In the genomic region with DNA sequence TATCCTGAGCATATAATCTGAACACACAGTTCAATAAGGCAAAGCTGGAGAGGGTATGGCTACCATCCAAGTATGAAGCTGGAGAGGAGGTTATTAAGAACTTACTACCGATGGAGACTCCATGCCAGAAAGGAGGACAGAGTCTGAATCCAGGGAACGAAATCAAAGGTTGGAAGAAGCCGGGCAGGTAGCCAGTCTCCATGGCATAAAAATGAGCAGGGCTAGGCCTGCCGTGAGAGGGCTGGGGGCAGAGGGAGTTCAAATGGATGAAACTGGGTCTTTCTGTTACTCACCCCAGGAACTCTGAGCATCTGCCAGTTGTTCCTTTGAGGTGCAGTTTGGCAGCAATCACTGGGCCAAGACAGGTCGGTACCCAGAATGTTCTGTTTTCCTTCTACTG, we compare ENCODE assay signal across 24 mouse cellular contexts. TPM values are rescaled to one million over a fixed set of nuclear protein-coding genes. Genes with fewer than 3 reads are reported as not detected.
DNase-seq lines count a peak whose midpoint lies in the region; ATAC-seq lines count a peak whose summit lies in the region.
"Had no signal": no experiment of that assay in that cellular context is flagged by ENCODE, and none has a peak within 500 bp of the region (broad histone marks: within the 10 kb centered on the region; RNA-seq: fewer than 3 reads in every experiment).

No protein-coding gene starts in this region.

- WGBS in kidney, embryonic 15.5 days = 76% methylated on average over 5 of the region's 5 CpGs

- H3K27ac ChIP-seq in kidney, embryonic 15.5 days = no peak overlapping the region
- H3K27ac ChIP-seq: embryonic facial prominence, embryonic 12.5 days; heart, embryonic 15.5 days; limb, embryonic 15.5 days; midbrain, embryonic 15.5 days; neural tube, embryonic 15.5 days; stomach, postnatal 0 days had no signal

- no peak overlapping the region for H3K9ac ChIP-seq in kidney, embryonic 15.5 days
- H3K9ac ChIP-seq: embryonic facial prominence, embryonic 12.5 days; heart, embryonic 15.5 days; limb, embryonic 15.5 days; liver, postnatal 0 days; midbrain, embryonic 15.5 days; neural tube, embryonic 15.5 days had no signal

- H3K4me2 ChIP-seq in kidney, embryonic 15.5 days = no peak overlapping the region
- H3K4me2 ChIP-seq: embryonic facial prominence, embryonic 12.5 days; heart, embryonic 15.5 days; limb, embryonic 15.5 days; midbrain, embryonic 15.5 days; neural tube, embryonic 15.5 days had no signal

- no peaks in the 10 kb centered on the region for H3K36me3 ChIP-seq in kidney, embryonic 15.5 days
- H3K36me3 ChIP-seq: embryonic facial prominence, embryonic 12.5 days; heart, embryonic 15.5 days; limb, embryonic 15.5 days; midbrain, embryonic 15.5 days; neural tube, embryonic 15.5 days had no signal

- ATAC-seq in kidney, embryonic 15.5 days (replicated peaks; ENCODE audit: low FRiP score) = no peak
- ATAC-seq: forebrain, embryonic 14.5 days; hindbrain, embryonic 16.5 days; intestine, postnatal 0 days; liver, postnatal 0 days; midbrain, embryonic 15.5 days had no signal

- H3K27me3 ChIP-seq in kidney, embryonic 15.5 days = peaks cover 4% of the 10 kb centered on the region; the same call in 1 of the 2 replicates
- H3K27me3 ChIP-seq: CH12.LX; embryonic facial prominence, embryonic 12.5 days; heart, embryonic 15.5 days; limb, embryonic 15.5 days; midbrain, embryonic 15.5 days; neural tube, embryonic 15.5 days had no signal

- H3K9me3 ChIP-seq in kidney, embryonic 15.5 days (replicated peaks) = no peaks in the 10 kb centered on the region
- H3K9me3 ChIP-seq: embryonic facial prominence, embryonic 12.5 days; heart, embryonic 15.5 days; limb, embryonic 15.5 days; midbrain, embryonic 15.5 days; neural tube, embryonic 15.5 days had no signal

- H3K4me3 ChIP-seq in kidney, embryonic 15.5 days (replicated peaks) = no peak overlapping the region
- H3K4me3 ChIP-seq: embryonic facial prominence, embryonic 12.5 days; heart, embryonic 15.5 days; limb, embryonic 15.5 days; megakaryocyte, embryonic 14.5 days; midbrain, embryonic 15.5 days; neural tube, embryonic 15.5 days had no signal

- peak; percentile 10 for DNase-seq in cerebellum, adult 9-11 months
- DNase-seq in cerebellum, postnatal 4 days (ENCODE audit: low spot score in 2 of 2) = no peak
- DNase-seq in kidney, adult 8-10 months = peak; percentile 73 to 81
- peak; percentile 10 for DNase-seq in urinary bladder, postnatal 14 days (ENCODE audit: low spot score)
- no peak for DNase-seq in urinary bladder, postnatal 36 days (ENCODE audit: low spot score in 2 of 2)
- no peak for DNase-seq in ovary, adult 18-20 months (ENCODE audit: low spot score)
- DNase-seq in lung, adult 18-20 months = no peak
- DNase-seq: adrenal gland, postnatal 14 days; gastrocnemius, postnatal 14 days; liver, postnatal 0 days; lung, postnatal 14 days; right cerebral cortex, postnatal 4 days had no signal

- no peaks in the 10 kb centered on the region for H3K4me1 ChIP-seq in kidney, embryonic 15.5 days
- H3K4me1 ChIP-seq: embryonic facial prominence, embryonic 12.5 days; heart, embryonic 15.5 days; midbrain, embryonic 15.5 days; neural tube, embryonic 15.5 days had no signal

RNA-seq across cellular contexts. Expression of a gene that starts 9.3 kb away (rescaled TPM):
- 2.3 and 4.4 TPM in 2 replicates for polyA plus RNA-seq in kidney, embryonic 15.5 days (2015; fragmentation: Nextera tagmentation; extraction: Ambion mirVana)

RNA-seq across cellular contexts. Expression of a gene that starts 12.9 kb away (rescaled TPM):
- polyA plus RNA-seq in kidney, embryonic 15.5 days (2015; fragmentation: Nextera tagmentation; extraction: Ambion mirVana) = 5.8 and 6.9 TPM in 2 replicates

Comparison
In these comparisons a context has a peak if more than half of its experiments do, and no peak if none do; other contexts are left out.
1. DNase-seq: peak in cerebellum, adult 9-11 months (single experiment), kidney, adult 8-10 months (2 of 2) and urinary bladder, postnatal 14 days (single experiment); none in cerebellum, postnatal 4 days (0 of 2), urinary bladder, postnatal 36 days (0 of 2), ovary, adult 18-20 months (single experiment) and lung, adult 18-20 months (0 of 2).